Mouse (Mus musculus) lung, postnatal 0 days (tissue): Measurements from ENCODE around the gene Klhdc4. TPM values are rescaled to one million over a fixed set of nuclear protein-coding genes. Genes with fewer than 3 reads are reported as not detected.

Experiments used
- ATAC-seq: fragments of 200-750 bp; cut with Nextera tagmentation; 2 replicates; pipeline ENCODE4 v1.8.0; 2017; ENCODE audit warnings: moderate library complexity
- DNase-seq: peaks from one replicate; pipeline ENCODE4 v3.0.0-alpha.2; 2016; ENCODE audit warnings: low spot score
- H3K27ac ChIP-seq: fragments of 300-500 bp; sonication (generic); 2 replicates; pipeline ENCODE4 v1.5.1; 2014; ENCODE audit warnings: antibody characterized with exemption, mild to moderate bottlenecking, low read length, mixed read lengths
- H3K27me3 ChIP-seq: fragments of 300-500 bp; sonication (generic); replicated peaks from 2 replicates; pipeline ENCODE4 v1.6.1; 2014; ENCODE audit warnings: low read length, mixed read lengths; ENCODE audit not compliant: insufficient read depth
- H3K36me3 ChIP-seq: fragments of 300-500 bp; sonication (generic); 2 replicates; pipeline ENCODE4 v1.6.1; 2014; ENCODE audit warnings: low read length, mixed read lengths; ENCODE audit not compliant: insufficient read depth
- H3K4me1 ChIP-seq: fragments of 300-500 bp; sonication (generic); 2 replicates; pipeline ENCODE4 v1.6.1; 2014; ENCODE audit warnings: antibody characterized with exemption, low read depth, low read length, mixed read lengths; ENCODE audit not compliant: insufficient read depth
- H3K4me2 ChIP-seq: fragments of 300-500 bp; sonication (generic); replicated peaks from 2 replicates; pipeline ENCODE4 v1.6.1; 2014; ENCODE audit warnings: low read depth, mild to moderate bottlenecking, low read length, moderate library complexity, mixed read lengths
- H3K4me3 ChIP-seq: fragments of 300-500 bp; sonication (generic); 2 replicates; pipeline ENCODE4 v1.5.1; 2014; ENCODE audit warnings: low read depth, low read length
- H3K9ac ChIP-seq: fragments of 300-500 bp; sonication (generic); replicated peaks from 2 replicates; pipeline ENCODE4 v1.6.1; 2014; ENCODE audit warnings: low read depth, mild to moderate bottlenecking
- H3K9me3 ChIP-seq: fragments of 300-500 bp; sonication (generic); 2 replicates; pipeline ENCODE4 v1.6.1; 2016; ENCODE audit warnings: low read length, mixed read lengths
- CTCF ChIP-seq: IDR thresholded peaks from 2 replicates; pipeline ENCODE4 v1.5.1; 2016; ENCODE audit warnings: antibody characterized with exemption, mild to moderate bottlenecking
- EP300 ChIP-seq: IDR thresholded peaks from 2 replicates; pipeline ENCODE4 v1.6.1; 2016; ENCODE audit warnings: antibody characterized with exemption, mild to moderate bottlenecking, control low read depth
- WGBS: fragments of 180-500 bp; shearing (Covaris S2); extraction: QIAGEN DNeasy Blood & Tissue Kit; methylation state at CpG from one replicate; pipeline ENCODE4 v1.1.7; 2014; 5-methylcytosine and 5-hydroxymethylcytosine counted together
- polyA plus RNA-seq: library from polyadenylated mRNA; unstranded; fragments of >200 nt; fragmentation: Nextera tagmentation; extraction: Ambion mirVana; gene quantifications from 2 replicates; pipeline ENCODE4 v1.2.1, GENCODE M21; 2015

Klhdc4 gene
- polyA plus RNA-seq, 1 experiment from 2014 or later = 22.9 TPM

GRCm38 (mm10) chr8:121821770-121822169 is 7.6 kb downstream of the Klhdc4 start:
- H3K9ac ChIP-seq = no peak overlapping the region
- H3K27ac ChIP-seq = no peak overlapping the region
- 83% methylated on average over 9 of the region's 9 CpGs for WGBS
- H3K9me3 ChIP-seq = no peaks in the 10 kb centered on the region
- ATAC-seq (no peak), DNase-seq (no peak)
- H3K36me3 ChIP-seq = no peaks in the 10 kb centered on the region
- H3K4me1 ChIP-seq = no peaks in the 10 kb centered on the region
- TF ChIP-seq CTCF (no peak), EP300 (no peak)
- H3K4me3 ChIP-seq = no peak overlapping the region
- H3K4me2 ChIP-seq = no peak overlapping the region
- no peaks in the 10 kb centered on the region for H3K27me3 ChIP-seq

GRCm38 (mm10) chr8:121821320-121821719 is 8.0 kb downstream of the Klhdc4 start:
- no peaks in the 10 kb centered on the region for H3K36me3 ChIP-seq
- no peak for ATAC-seq
- H3K4me3 ChIP-seq = no peak overlapping the region
- 90% methylated on average over 11 of the region's 11 CpGs for WGBS
- H3K9me3 ChIP-seq = no peaks in the 10 kb centered on the region
- H3K27me3 ChIP-seq = no peaks in the 10 kb centered on the region
- TF ChIP-seq EP300 (no peak), CTCF (no peak)
- H3K27ac ChIP-seq = no peak overlapping the region
- no peaks in the 10 kb centered on the region for H3K4me1 ChIP-seq
- no peak overlapping the region for H3K4me2 ChIP-seq
- no peak overlapping the region for H3K9ac ChIP-seq
- no peak for DNase-seq

GRCm38 (mm10) chr8:121820840-121821239 is 8.5 kb downstream of the Klhdc4 start:
- H3K9me3 ChIP-seq = no peaks in the 10 kb centered on the region
- no peak overlapping the region for H3K4me3 ChIP-seq
- H3K27me3 ChIP-seq = no peaks in the 10 kb centered on the region
- no peak overlapping the region for H3K27ac ChIP-seq
- TF ChIP-seq CTCF (no peak), EP300 (no peak)
- H3K4me2 ChIP-seq = no peak overlapping the region
- 96% methylated on average over 6 of the region's 6 CpGs for WGBS
- H3K36me3 ChIP-seq = no peaks in the 10 kb centered on the region
- no peak for DNase-seq
- H3K4me1 ChIP-seq = no peaks in the 10 kb centered on the region
- no peak for ATAC-seq
- no peak overlapping the region for H3K9ac ChIP-seq

GRCm38 (mm10) chr8:121818226-121818625 is 11.1 kb downstream of the Klhdc4 start:
- no peaks in the 10 kb centered on the region for H3K9me3 ChIP-seq
- ATAC-seq (no peak), DNase-seq (no peak)
- no peak overlapping the region for H3K4me2 ChIP-seq
- H3K36me3 ChIP-seq = 0 out of 2 replicates have a peak, but pooled peaks cover 5% of the 10 kb centered on the region
- no peaks in the 10 kb centered on the region for H3K4me1 ChIP-seq
- H3K4me3 ChIP-seq = no peak overlapping the region
- TF ChIP-seq CTCF (no peak), EP300 (no peak)
- no peak overlapping the region for H3K9ac ChIP-seq
- no peak overlapping the region for H3K27ac ChIP-seq
- WGBS = 75% methylated on average over 7 of the region's 7 CpGs
- H3K27me3 ChIP-seq = no peaks in the 10 kb centered on the region

- no peak overlapping the region for H3K9ac ChIP-seq
- no peaks in the 10 kb centered on the region for H3K27me3 ChIP-seq
- H3K9me3 ChIP-seq = no peaks in the 10 kb centered on the region
- no peak overlapping the region for H3K4me3 ChIP-seq
- no peak for TF ChIP-seq EP300
- no peak for TF ChIP-seq CTCF
- H3K27ac ChIP-seq = no peak overlapping the region
- ATAC-seq (no peak), DNase-seq (no peak)
- H3K4me1 ChIP-seq = no peaks in the 10 kb centered on the region
- 0 out of 2 replicates have a peak, but pooled peaks cover 5% of the 10 kb centered on the region for H3K36me3 ChIP-seq
- H3K4me2 ChIP-seq = no peak overlapping the region
- WGBS = 93% methylated on average over 12 of the region's 12 CpGs
Observed at GRCm38 (mm10) chr8:121811931-121812570, 17.3 kb downstream of the Klhdc4 start.

GRCm38 (mm10) chr8:121811502-121811901 is 17.9 kb downstream of the Klhdc4 start:
- H3K36me3 ChIP-seq = 0 out of 2 replicates have a peak, but pooled peaks cover 5% of the 10 kb centered on the region
- 96% methylated on average over 3 of the region's 3 CpGs for WGBS

More at GRCm38 (mm10) chr8:121811502-121811901, 17.9 kb downstream of the Klhdc4 start:
- Histone ChIP-seq H3K4me2 (no peak overlapping the region), H3K4me3 (no peak overlapping the region), H3K27ac (no peak overlapping the region), H3K4me1 (no peaks in the 10 kb centered on the region), H3K27me3 (no peaks in the 10 kb centered on the region), H3K9ac (no peak overlapping the region), H3K9me3 (no peaks in the 10 kb centered on the region)
- DNase-seq (no peak), ATAC-seq (no peak)
- TF ChIP-seq CTCF (no peak), EP300 (no peak)
